Mouse (Mus musculus): Measurements from ENCODE around the gene Ms4a4b. TPM values are rescaled to one million over a fixed set of nuclear protein-coding genes. Genes with fewer than 3 reads are reported as not detected.
"Not testable (repeated sequence)": the region's sequence is repeated elsewhere in the genome, so short reads cannot be mapped to it uniquely, and the experiment has no call there.

Ms4a4b gene
- polyA plus RNA-seq, 1 experiment from 2014 or later = not detected

DNA sequence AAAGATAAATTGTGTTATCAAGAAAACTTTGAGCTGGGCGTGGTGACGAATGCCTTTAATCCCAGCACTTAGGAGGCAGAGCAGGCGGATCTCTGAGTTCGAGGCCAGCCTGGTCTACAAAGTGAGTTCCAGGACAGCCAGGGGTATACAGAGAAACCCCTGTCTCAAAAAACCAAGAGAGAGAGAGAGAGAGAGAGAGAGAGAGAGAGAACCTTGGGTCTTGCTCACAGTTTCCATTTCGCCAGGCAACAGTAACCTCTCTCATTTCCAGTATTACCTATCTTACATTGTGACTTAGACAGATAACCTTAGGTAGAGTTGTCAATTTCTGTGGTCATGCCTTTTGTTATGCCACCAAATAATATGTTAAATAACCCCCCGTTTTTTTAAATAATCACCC is 53.0 kb downstream of the Ms4a4b start:
- ATAC-seq (ENCODE audit: low FRiP score) (no peak), DNase-seq (ENCODE audit: low spot score, missing footprints) (no peak)
- Histone ChIP-seq H3K27me3 (ENCODE audit: control insufficient read depth, insufficient read depth, low read length) (no peaks in the 10 kb centered on the region), H3K27ac (ENCODE audit: low read depth, low read length) (no peak overlapping the region), H3K4me1 (ENCODE audit: control insufficient read depth, insufficient read depth, low read length) (no peaks in the 10 kb centered on the region), H3K4me3 (ENCODE audit: low read depth, low read length) (no peak overlapping the region), H3K9ac (ENCODE audit: low read length) (no peak overlapping the region), H3K9me3 (ENCODE audit: control insufficient read depth, low read length) (no peaks in the 10 kb centered on the region), H3K36me3 (ENCODE audit: control insufficient read depth, insufficient read depth, low read length) (no peaks in the 10 kb centered on the region), H3K4me2 (no peak overlapping the region)
- WGBS = 85% methylated on average over 6 of the region's 6 CpGs

DNA sequence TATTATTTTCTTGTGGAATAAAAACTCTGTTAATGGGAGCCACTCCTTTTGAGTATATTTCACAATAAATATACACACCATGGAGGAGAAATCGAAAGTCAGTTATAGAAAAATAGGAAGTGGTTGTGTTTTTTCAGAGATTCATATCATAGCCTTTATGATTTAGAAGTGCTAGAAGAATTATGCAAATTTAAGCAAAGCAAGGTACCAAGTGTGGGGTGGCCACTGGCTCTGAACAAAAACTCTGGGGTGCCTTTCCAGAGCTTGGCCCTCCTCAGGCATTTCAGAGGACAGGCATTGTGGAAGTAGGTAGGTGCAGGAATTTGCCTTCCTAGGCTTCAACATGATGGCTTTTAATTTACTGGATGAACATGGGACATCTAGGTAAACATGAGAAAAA is 53.9 kb downstream of the Ms4a4b start:
- not testable (repeated sequence) for H3K4me1 ChIP-seq (ENCODE audit: control insufficient read depth, insufficient read depth, low read length); H3K9ac ChIP-seq (ENCODE audit: low read length); H3K9me3 ChIP-seq (ENCODE audit: control insufficient read depth, low read length); ATAC-seq (ENCODE audit: low FRiP score); H3K4me3 ChIP-seq (ENCODE audit: low read depth, low read length); H3K36me3 ChIP-seq (ENCODE audit: control insufficient read depth, insufficient read depth, low read length); H3K27me3 ChIP-seq (ENCODE audit: control insufficient read depth, insufficient read depth, low read length); DNase-seq (ENCODE audit: low spot score, missing footprints); H3K27ac ChIP-seq (ENCODE audit: low read depth, low read length); H3K4me2 ChIP-seq
- 71% methylated on average over 1 of the region's 1 CpGs for WGBS

DNA sequence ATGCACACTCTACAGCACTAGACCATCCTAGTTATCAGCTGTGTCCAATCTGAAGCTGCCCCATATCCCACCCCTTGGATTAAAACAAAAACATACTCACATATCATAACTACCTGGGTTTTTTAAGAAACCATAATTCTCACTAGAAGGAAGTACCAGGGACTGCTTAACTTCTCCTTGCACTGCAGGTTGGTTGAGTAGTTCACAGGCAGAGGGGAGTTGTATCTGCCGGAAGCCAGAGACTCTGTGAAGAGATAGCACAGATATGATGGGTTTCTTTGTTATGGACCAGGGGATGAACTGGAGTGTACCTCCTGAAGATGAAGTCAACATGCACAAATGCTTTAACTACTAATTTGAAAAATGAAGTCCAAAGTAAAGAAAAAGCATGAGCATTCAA is 57.4 kb downstream of the Ms4a4b start:
- no peaks in the 10 kb centered on the region for H3K9me3 ChIP-seq (ENCODE audit: control insufficient read depth, low read length)
- H3K9ac ChIP-seq (ENCODE audit: low read length) = no peak overlapping the region
- H3K36me3 ChIP-seq (ENCODE audit: control insufficient read depth, insufficient read depth, low read length) = no peaks in the 10 kb centered on the region
- DNase-seq (ENCODE audit: low spot score, missing footprints) (no peak), ATAC-seq (ENCODE audit: low FRiP score) (no peak)
- no peak overlapping the region for H3K4me3 ChIP-seq (ENCODE audit: low read depth, low read length)
- 94% methylated on average over 1 of the region's 1 CpGs for WGBS
- H3K27me3 ChIP-seq (ENCODE audit: control insufficient read depth, insufficient read depth, low read length) = no peaks in the 10 kb centered on the region
- H3K27ac ChIP-seq (ENCODE audit: low read depth, low read length) = no peak overlapping the region
- H3K4me1 ChIP-seq (ENCODE audit: control insufficient read depth, insufficient read depth, low read length) = no peaks in the 10 kb centered on the region
- H3K4me2 ChIP-seq = no peak overlapping the region

DNA sequence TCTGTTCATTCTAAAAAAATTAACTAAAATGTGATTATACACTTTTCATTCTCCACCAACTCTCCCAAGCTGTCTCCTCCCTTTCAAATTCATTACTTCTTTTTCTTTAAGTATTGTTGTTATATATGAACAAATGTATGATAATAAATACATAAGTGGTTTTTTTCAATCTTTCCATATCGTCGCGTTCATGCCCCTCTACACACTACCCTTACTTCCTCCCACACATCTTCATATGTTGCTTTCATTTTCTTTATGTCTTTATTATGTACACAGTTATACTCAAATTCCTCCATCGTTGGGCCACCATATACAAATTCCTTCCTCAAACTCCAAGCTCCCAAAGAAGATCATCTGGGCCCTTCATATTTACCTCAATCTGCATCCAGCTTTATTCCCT is 58.0 kb downstream of the Ms4a4b start:
- Histone ChIP-seq H3K4me3 (ENCODE audit: low read depth, low read length) (no peak overlapping the region), H3K27ac (ENCODE audit: low read depth, low read length) (no peak overlapping the region), H3K9ac (ENCODE audit: low read length) (no peak overlapping the region), H3K9me3 (ENCODE audit: control insufficient read depth, low read length) (no peaks in the 10 kb centered on the region), H3K36me3 (ENCODE audit: control insufficient read depth, insufficient read depth, low read length) (no peaks in the 10 kb centered on the region), H3K4me1 (ENCODE audit: control insufficient read depth, insufficient read depth, low read length) (no peaks in the 10 kb centered on the region), H3K4me2 (no peak overlapping the region), H3K27me3 (ENCODE audit: control insufficient read depth, insufficient read depth, low read length) (no peaks in the 10 kb centered on the region)
- ATAC-seq (ENCODE audit: low FRiP score) (no peak), DNase-seq (ENCODE audit: low spot score, missing footprints) (no peak)
- 88% methylated on average over 4 of the region's 4 CpGs for WGBS

DNA sequence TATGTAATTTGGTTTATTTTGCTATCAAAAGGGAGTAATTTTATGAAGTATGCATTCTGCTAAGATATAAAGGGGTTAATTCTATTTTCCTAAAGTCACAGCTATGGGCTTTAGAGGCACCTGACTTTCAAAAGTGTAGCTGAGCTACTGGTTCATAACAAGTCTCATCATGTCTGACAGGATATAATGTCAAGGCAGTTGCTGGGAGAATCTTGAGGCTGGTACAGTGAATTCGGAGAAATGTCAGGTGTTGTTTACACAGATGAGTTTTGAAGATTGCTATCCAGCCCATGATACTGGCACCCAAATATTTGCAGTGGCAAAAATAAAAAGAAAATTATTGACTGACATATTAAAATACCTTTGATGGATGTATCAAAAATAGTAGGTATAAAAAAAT is 61.5 kb downstream of the Ms4a4b start:
- no peaks in the 10 kb centered on the region for H3K4me1 ChIP-seq (ENCODE audit: control insufficient read depth, insufficient read depth, low read length)
- H3K4me2 ChIP-seq = no peak overlapping the region
- DNase-seq (ENCODE audit: low spot score, missing footprints) = no peak
- H3K27me3 ChIP-seq (ENCODE audit: control insufficient read depth, insufficient read depth, low read length) = no peaks in the 10 kb centered on the region
- WGBS = 70% methylated on average over 1 of the region's 1 CpGs
- no peak for ATAC-seq (ENCODE audit: low FRiP score)
- no peaks in the 10 kb centered on the region for H3K9me3 ChIP-seq (ENCODE audit: control insufficient read depth, low read length)
- H3K36me3 ChIP-seq (ENCODE audit: control insufficient read depth, insufficient read depth, low read length) = no peaks in the 10 kb centered on the region
- no peak overlapping the region for H3K4me3 ChIP-seq (ENCODE audit: low read depth, low read length)
- H3K9ac ChIP-seq (ENCODE audit: low read length) = no peak overlapping the region
- H3K27ac ChIP-seq (ENCODE audit: low read depth, low read length) = no peak overlapping the region

DNA sequence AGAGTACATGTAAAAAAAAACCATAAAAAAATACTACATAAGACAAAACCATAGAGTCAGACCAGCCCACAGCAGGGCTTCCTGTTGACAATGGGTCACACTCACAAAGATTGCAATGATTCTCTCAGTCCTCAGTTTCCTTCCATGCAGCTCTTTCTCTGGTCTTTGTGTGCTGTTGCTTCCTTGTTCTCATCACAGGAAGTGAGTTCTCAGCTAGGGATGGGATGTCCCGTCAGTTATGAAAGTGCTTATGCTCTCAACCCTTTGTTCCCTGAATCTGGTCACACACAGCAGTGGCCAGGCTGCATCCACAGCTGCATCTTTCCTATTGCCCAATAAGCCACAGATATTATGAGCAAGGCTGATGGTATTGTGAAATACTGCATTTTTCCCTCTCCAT is 70.1 kb downstream of the Ms4a4b start:
- ATAC-seq (ENCODE audit: low FRiP score) (no peak), DNase-seq (ENCODE audit: low spot score, missing footprints) (no peak)
- Histone ChIP-seq H3K4me1 (ENCODE audit: control insufficient read depth, insufficient read depth, low read length) (no peaks in the 10 kb centered on the region), H3K9me3 (ENCODE audit: control insufficient read depth, low read length) (no peaks in the 10 kb centered on the region), H3K27ac (ENCODE audit: low read depth, low read length) (no peak overlapping the region), H3K4me2 (no peak overlapping the region), H3K27me3 (ENCODE audit: control insufficient read depth, insufficient read depth, low read length) (no peaks in the 10 kb centered on the region), H3K36me3 (ENCODE audit: control insufficient read depth, insufficient read depth, low read length) (no peaks in the 10 kb centered on the region), H3K4me3 (ENCODE audit: low read depth, low read length) (no peak overlapping the region), H3K9ac (ENCODE audit: low read length) (no peak overlapping the region)
- WGBS = 74% methylated on average over 1 of the region's 1 CpGs

DNA sequence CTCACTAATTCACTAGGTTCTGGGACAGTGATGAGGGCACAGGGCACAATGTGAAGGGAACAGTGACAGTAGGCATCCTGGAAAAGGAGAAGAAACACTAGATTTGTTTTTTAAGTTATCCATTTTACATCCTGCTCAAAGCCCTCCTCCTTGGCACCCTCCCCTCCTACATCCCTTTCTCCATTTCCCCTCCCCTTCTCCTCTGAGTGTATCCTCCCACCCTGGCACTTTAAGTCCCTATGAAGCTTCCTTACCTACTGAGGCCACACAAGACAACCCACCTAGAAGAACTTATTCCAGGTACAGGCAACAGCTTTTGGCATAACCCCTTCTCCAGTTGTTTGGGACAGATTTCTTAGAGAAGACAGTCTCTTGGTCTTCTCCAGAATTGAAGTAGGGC is 72.9 kb downstream of the Ms4a4b start, which contains the start of gene Ms4a6b:
TSS of gene Ms4a6b (plus strand) at position 267 of the 400 bp plus-strand sequence.
- no peak within 1 kb of the TSS for H3K4me2 ChIP-seq
- H3K27ac ChIP-seq (ENCODE audit: low read depth, low read length) = no peak within 1 kb of the TSS
- H3K27me3 ChIP-seq (ENCODE audit: control insufficient read depth, insufficient read depth, low read length) = no peaks in the 10 kb centered on the region
- no peak within 1 kb of the TSS for H3K4me3 ChIP-seq (ENCODE audit: low read depth, low read length)
- H3K4me1 ChIP-seq (ENCODE audit: control insufficient read depth, insufficient read depth, low read length) = no peaks in the 10 kb centered on the region
- ATAC-seq (ENCODE audit: low FRiP score) (no peak), DNase-seq (ENCODE audit: low spot score, missing footprints) (no peak)
- H3K36me3 ChIP-seq (ENCODE audit: control insufficient read depth, insufficient read depth, low read length) = no peaks in the 10 kb centered on the region
- H3K9me3 ChIP-seq (ENCODE audit: control insufficient read depth, low read length) = no peaks in the 10 kb centered on the region
- no peak within 1 kb of the TSS for H3K9ac ChIP-seq (ENCODE audit: low read length)

Other genes with a start within 250 kb of the Ms4a4b start
- gene Ms4a13, start 246.8 kb upstream of the Ms4a4b start, polyA plus RNA-seq (2014; fragmentation: Nextera tagmentation; extraction: Ambion mirVana) = not detected in 2 replicates
- gene Ms4a12, start 211.1 kb upstream of the Ms4a4b start, polyA plus RNA-seq (2014; fragmentation: Nextera tagmentation; extraction: Ambion mirVana) = not detected in 2 replicates
- not detected in 2 replicates for gene Ms4a1, start 177.3 kb upstream of the Ms4a4b start, polyA plus RNA-seq (2014; fragmentation: Nextera tagmentation; extraction: Ambion mirVana)
- gene Ms4a5, start 159.7 kb upstream of the Ms4a4b start, polyA plus RNA-seq (2014; fragmentation: Nextera tagmentation; extraction: Ambion mirVana) = not detected in 2 replicates
- 0.14 TPM in 1 of 2 replicates, not detected in the other for gene Ms4a14, start 129.1 kb upstream of the Ms4a4b start, polyA plus RNA-seq (2014; fragmentation: Nextera tagmentation; extraction: Ambion mirVana)
- gene Ms4a7, start 107.4 kb upstream of the Ms4a4b start, polyA plus RNA-seq (2014; fragmentation: Nextera tagmentation; extraction: Ambion mirVana) = 1.1 and 1.2 TPM in 2 replicates
- gene Ms4a4a, start 68.0 kb upstream of the Ms4a4b start, polyA plus RNA-seq (2014; fragmentation: Nextera tagmentation; extraction: Ambion mirVana) = 1.9 and 2.0 TPM in 2 replicates
- gene Ms4a4c, start 38.8 kb upstream of the Ms4a4b start, polyA plus RNA-seq (2014; fragmentation: Nextera tagmentation; extraction: Ambion mirVana) = 0.30 TPM in 1 of 2 replicates, not detected in the other
- gene Ms4a6c, start 25.8 kb downstream of the Ms4a4b start, polyA plus RNA-seq (2014; fragmentation: Nextera tagmentation; extraction: Ambion mirVana) = 2.9 and 3.9 TPM in 2 replicates
- not detected in 2 replicates for gene Gm8369, start 42.4 kb downstream of the Ms4a4b start, polyA plus RNA-seq (2014; fragmentation: Nextera tagmentation; extraction: Ambion mirVana)
- 3.9 and 6.4 TPM in 2 replicates for gene Ms4a6b, start 73.0 kb downstream of the Ms4a4b start, polyA plus RNA-seq (2014; fragmentation: Nextera tagmentation; extraction: Ambion mirVana)
- gene Ms4a4d, start 93.2 kb downstream of the Ms4a4b start, polyA plus RNA-seq (2014; fragmentation: Nextera tagmentation; extraction: Ambion mirVana) = 0.21 and 0.40 TPM in 2 replicates
- 2.8 and 4.5 TPM in 2 replicates for gene Ms4a6d, start 161.3 kb downstream of the Ms4a4b start, polyA plus RNA-seq (2014; fragmentation: Nextera tagmentation; extraction: Ambion mirVana)
- gene Ms4a2, start 180.2 kb downstream of the Ms4a4b start, polyA plus RNA-seq (2014; fragmentation: Nextera tagmentation; extraction: Ambion mirVana) = not detected in 2 replicates
- gene Ms4a3, start 197.3 kb downstream of the Ms4a4b start, polyA plus RNA-seq (2014; fragmentation: Nextera tagmentation; extraction: Ambion mirVana) = 0.14 TPM in 1 of 2 replicates, not detected in the other
- not detected in 2 replicates for gene Oosp2, start 217.0 kb downstream of the Ms4a4b start, polyA plus RNA-seq (2014; fragmentation: Nextera tagmentation; extraction: Ambion mirVana)
- gene Oosp1, start 247.6 kb downstream of the Ms4a4b start, polyA plus RNA-seq (2014; fragmentation: Nextera tagmentation; extraction: Ambion mirVana) = not detected in 2 replicates